Mouse (Mus musculus): Measurements from ENCODE around the gene Slc25a16. TPM values are rescaled to one million over a fixed set of nuclear protein-coding genes. Genes with fewer than 3 reads are reported as not detected.

Slc25a16 gene
- polyA plus RNA-seq, 1 experiment = 3.6 TPM

DNA sequence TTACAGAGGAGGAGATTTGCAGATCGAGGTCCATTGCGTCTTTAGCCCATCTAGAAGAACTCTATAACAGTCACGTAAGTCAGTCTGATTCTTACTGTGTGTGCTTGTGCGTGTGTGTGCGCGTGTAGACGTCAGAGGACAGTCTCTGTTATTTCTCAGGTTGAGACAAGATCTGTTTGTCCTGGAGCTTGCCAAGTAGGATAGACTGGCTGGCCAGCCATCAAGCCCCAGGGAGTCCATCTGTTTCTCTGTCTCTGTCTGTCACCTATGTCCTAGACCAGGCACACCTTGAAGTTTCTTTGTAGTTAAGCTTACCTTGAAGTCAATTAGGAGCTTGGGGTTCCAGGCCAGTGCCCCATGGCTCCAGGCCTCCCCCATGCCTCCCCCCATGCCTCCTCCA, 43.5 kb downstream of the Slc25a16 start:
- no peaks in the 10 kb centered on the region for H3K27me3 ChIP-seq (ENCODE audit: control insufficient read depth, insufficient read depth, insufficient read length)
- no peak for TF ChIP-seq CEBPB (IDR thresholded peaks at IDR 0.05; ENCODE audit: low read depth)
- TF ChIP-seq FOSL1 (IDR thresholded peaks at IDR 0.05; ENCODE audit: insufficient read depth, low read length, poor library complexity, severe bottlenecking) = no peak
- no peak for TF ChIP-seq MYOG (IDR thresholded peaks at IDR 0.05; ENCODE audit: control insufficient read depth, extremely low read depth, insufficient read length)
- TF ChIP-seq USF1 (IDR thresholded peaks at IDR 0.05; ENCODE audit: low read depth) = no peak
- TF ChIP-seq MAX (IDR thresholded peaks at IDR 0.05) = no peak
- no peak for TF ChIP-seq CTCF (IDR thresholded peaks at IDR 0.05; ENCODE audit: control insufficient read depth, insufficient read depth, insufficient read length)
- no peak for TF ChIP-seq MYOD1 (IDR thresholded peaks at IDR 0.05; ENCODE audit: control insufficient read depth, insufficient read length, low read depth)
- no peak overlapping the region for H3ac ChIP-seq (ENCODE audit: control insufficient read depth, insufficient read length, low read depth)
- H3K4me3 ChIP-seq (ENCODE audit: insufficient read depth, poor library complexity, severe bottlenecking) = no peak overlapping the region
- H3K79me3 ChIP-seq (ENCODE audit: low read depth) = no peaks in the 10 kb centered on the region
- H3K79me2 ChIP-seq (ENCODE audit: control insufficient read depth, insufficient read depth) = no peaks in the 10 kb centered on the region
- H3K36me3 ChIP-seq (ENCODE audit: control insufficient read depth, insufficient read depth) = peaks cover 87% of the 10 kb centered on the region

DNA sequence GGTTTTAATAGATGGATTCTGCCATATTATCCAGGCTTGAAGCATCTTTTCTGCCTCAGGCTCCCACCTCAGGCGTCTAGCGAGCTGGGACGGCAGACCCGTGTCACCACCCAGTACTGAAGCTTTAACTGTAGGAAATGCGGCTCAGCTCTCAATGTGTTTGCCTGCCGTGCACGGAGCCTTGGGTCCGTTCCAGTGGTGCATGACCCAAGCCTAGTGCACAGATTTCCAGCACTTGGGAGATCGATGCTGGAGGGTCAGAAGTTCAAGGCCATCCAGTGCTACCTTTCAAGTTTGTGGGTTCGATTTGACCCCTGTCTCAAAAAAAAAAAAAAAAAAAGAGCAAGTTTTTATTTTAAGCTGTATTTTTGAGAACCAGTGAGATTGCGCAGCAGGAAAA, 45.4 kb downstream of the Slc25a16 start:
- Histone ChIP-seq H3K36me3 (ENCODE audit: control insufficient read depth, insufficient read depth) (peaks cover 87% of the 10 kb centered on the region), H3K79me3 (ENCODE audit: low read depth) (no peaks in the 10 kb centered on the region)
- TF ChIP-seq USF1 (IDR thresholded peaks at IDR 0.05; ENCODE audit: low read depth) (no peak), MYOG (IDR thresholded peaks at IDR 0.05; ENCODE audit: control insufficient read depth, extremely low read depth, insufficient read length) (no peak), MYOD1 (IDR thresholded peaks at IDR 0.05; ENCODE audit: control insufficient read depth, insufficient read length, low read depth) (no peak), MAX (IDR thresholded peaks at IDR 0.05) (no peak), CTCF (IDR thresholded peaks at IDR 0.05; ENCODE audit: control insufficient read depth, insufficient read depth, insufficient read length) (no peak), CEBPB (IDR thresholded peaks at IDR 0.05; ENCODE audit: low read depth) (no peak), FOSL1 (IDR thresholded peaks at IDR 0.05; ENCODE audit: insufficient read depth, low read length, poor library complexity, severe bottlenecking) (no peak)

DNA sequence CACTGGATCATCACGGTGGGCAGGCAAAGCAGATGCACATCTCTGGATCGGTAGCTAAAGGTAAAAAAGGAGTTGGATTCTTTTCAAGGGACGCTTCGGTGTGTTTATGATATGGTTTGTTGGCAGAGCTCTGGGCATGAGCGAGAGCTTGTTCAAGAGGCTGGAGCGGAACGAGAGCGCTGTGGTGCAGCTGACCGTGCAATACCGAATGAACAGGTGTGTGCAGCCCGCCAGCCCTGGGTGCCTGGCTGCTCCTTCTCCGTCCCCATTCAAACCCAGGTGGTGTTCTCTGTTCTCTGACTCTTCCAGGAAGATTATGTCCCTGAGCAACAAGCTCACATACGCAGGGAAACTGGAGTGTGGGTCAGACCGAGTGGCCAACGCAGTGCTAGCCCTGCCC, 45.9 kb downstream of the Slc25a16 start:
- H3K36me3 ChIP-seq (ENCODE audit: control insufficient read depth, insufficient read depth) = peaks cover 89% of the 10 kb centered on the region
- no peak overlapping the region for H3ac ChIP-seq (ENCODE audit: control insufficient read depth, insufficient read length, low read depth)
- no peaks in the 10 kb centered on the region for H3K79me2 ChIP-seq (ENCODE audit: control insufficient read depth, insufficient read depth)
- H3K4me3 ChIP-seq (ENCODE audit: insufficient read depth, poor library complexity, severe bottlenecking) = no peak overlapping the region
- no peaks in the 10 kb centered on the region for H3K27me3 ChIP-seq (ENCODE audit: control insufficient read depth, insufficient read depth, insufficient read length)
- no peaks in the 10 kb centered on the region for H3K79me3 ChIP-seq (ENCODE audit: low read depth)
- TF ChIP-seq CTCF (IDR thresholded peaks at IDR 0.05; ENCODE audit: control insufficient read depth, insufficient read depth, insufficient read length) (no peak), USF1 (IDR thresholded peaks at IDR 0.05; ENCODE audit: low read depth) (no peak), FOSL1 (IDR thresholded peaks at IDR 0.05; ENCODE audit: insufficient read depth, low read length, poor library complexity, severe bottlenecking) (no peak), MYOD1 (IDR thresholded peaks at IDR 0.05; ENCODE audit: control insufficient read depth, insufficient read length, low read depth) (no peak), MYOG (IDR thresholded peaks at IDR 0.05; ENCODE audit: control insufficient read depth, extremely low read depth, insufficient read length) (no peak), MAX (IDR thresholded peaks at IDR 0.05) (no peak), CEBPB (IDR thresholded peaks at IDR 0.05; ENCODE audit: low read depth) (no peak)

More for the DNA sequence above, 45.4 kb downstream of the Slc25a16 start:
- H3ac ChIP-seq (ENCODE audit: control insufficient read depth, insufficient read length, low read depth) = no peak overlapping the region
- no peaks in the 10 kb centered on the region for H3K27me3 ChIP-seq (ENCODE audit: control insufficient read depth, insufficient read depth, insufficient read length)
- H3K4me3 ChIP-seq (ENCODE audit: insufficient read depth, poor library complexity, severe bottlenecking) = no peak overlapping the region
- no peaks in the 10 kb centered on the region for H3K79me2 ChIP-seq (ENCODE audit: control insufficient read depth, insufficient read depth)

DNA sequence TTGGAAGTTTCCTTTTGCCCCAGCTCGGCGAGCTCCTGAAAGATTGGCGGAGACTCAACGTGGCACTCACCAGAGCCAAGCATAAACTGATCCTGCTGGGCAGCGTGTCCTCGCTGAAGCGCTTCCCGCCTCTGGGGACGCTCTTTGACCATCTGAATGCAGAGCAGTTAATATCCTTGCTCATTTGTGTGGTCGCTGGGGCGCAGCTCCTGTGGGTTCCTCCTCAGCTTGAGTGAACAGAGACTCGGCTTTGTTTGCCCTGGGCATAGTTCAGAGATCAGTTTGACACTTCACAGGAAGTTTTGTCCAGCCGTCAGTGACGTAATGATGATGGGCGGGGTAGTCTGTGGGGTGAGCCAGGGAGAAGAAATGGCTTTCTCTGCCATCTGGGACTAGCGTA, 51.4 kb downstream of the Slc25a16 start:
- H3K36me3 ChIP-seq (ENCODE audit: control insufficient read depth, insufficient read depth) = peaks cover 69% of the 10 kb centered on the region
- no peak overlapping the region for H3ac ChIP-seq (ENCODE audit: control insufficient read depth, insufficient read length, low read depth)
- no peaks in the 10 kb centered on the region for H3K79me3 ChIP-seq (ENCODE audit: low read depth)
- H3K27me3 ChIP-seq (ENCODE audit: control insufficient read depth, insufficient read depth, insufficient read length) = no peaks in the 10 kb centered on the region
- no peaks in the 10 kb centered on the region for H3K79me2 ChIP-seq (ENCODE audit: control insufficient read depth, insufficient read depth)
- TF ChIP-seq USF1 (IDR thresholded peaks at IDR 0.05; ENCODE audit: low read depth) = no peak
- TF ChIP-seq MYOD1 (IDR thresholded peaks at IDR 0.05; ENCODE audit: control insufficient read depth, insufficient read length, low read depth) = no peak
- no peak for TF ChIP-seq MYOG (IDR thresholded peaks at IDR 0.05; ENCODE audit: control insufficient read depth, extremely low read depth, insufficient read length)
- no peak for TF ChIP-seq MAX (IDR thresholded peaks at IDR 0.05)
- TF ChIP-seq FOSL1 (IDR thresholded peaks at IDR 0.05; ENCODE audit: insufficient read depth, low read length, poor library complexity, severe bottlenecking) = no peak
- no peak for TF ChIP-seq CEBPB (IDR thresholded peaks at IDR 0.05; ENCODE audit: low read depth)
- no peak for TF ChIP-seq CTCF (IDR thresholded peaks at IDR 0.05; ENCODE audit: control insufficient read depth, insufficient read depth, insufficient read length)
- H3K4me3 ChIP-seq (ENCODE audit: insufficient read depth, poor library complexity, severe bottlenecking) = no peak overlapping the region

DNA sequence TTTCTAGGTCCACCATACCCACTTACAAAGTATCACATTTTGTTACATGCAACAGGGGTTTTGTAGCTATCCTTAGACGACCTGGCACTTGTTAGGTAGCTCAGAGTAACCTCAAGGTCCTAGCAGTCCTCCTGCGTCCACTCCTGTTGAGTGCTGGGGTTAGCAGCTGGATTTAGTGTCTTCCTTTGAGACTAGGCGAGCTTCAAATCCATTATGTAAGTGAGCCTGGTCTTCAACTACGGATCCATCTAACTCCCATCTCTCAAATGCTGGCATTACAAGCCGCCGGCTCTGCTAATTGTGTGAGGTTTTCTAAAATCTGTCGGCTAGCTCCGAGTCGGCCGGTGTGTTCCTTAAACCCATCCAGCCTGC, 59.2 kb downstream of the Slc25a16 start:
- Histone ChIP-seq H3K79me3 (ENCODE audit: low read depth) (peaks cover 6% of the 10 kb centered on the region), H3K4me3 (ENCODE audit: insufficient read depth, poor library complexity, severe bottlenecking) (no peak overlapping the region), H3ac (ENCODE audit: control insufficient read depth, insufficient read length, low read depth) (peak overlapping the region; percentile 41), H3K79me2 (ENCODE audit: control insufficient read depth, insufficient read depth) (peaks cover 22% of the 10 kb centered on the region), H3K27me3 (ENCODE audit: control insufficient read depth, insufficient read depth, insufficient read length) (no peaks in the 10 kb centered on the region), H3K36me3 (ENCODE audit: control insufficient read depth, insufficient read depth) (peaks cover 16% of the 10 kb centered on the region)
- no peak for TF ChIP-seq MAX (IDR thresholded peaks at IDR 0.05)
- TF ChIP-seq CEBPB (IDR thresholded peaks at IDR 0.05; ENCODE audit: low read depth) = no peak
- no peak for TF ChIP-seq MYOD1 (IDR thresholded peaks at IDR 0.05; ENCODE audit: control insufficient read depth, insufficient read length, low read depth)

All from C2C12 (cell line).